Mouse (Mus musculus): Measurements from ENCODE around the gene Acsf3. TPM values are rescaled to one million over a fixed set of nuclear protein-coding genes. Genes with fewer than 3 reads are reported as not detected.

The Acsf3 gene
- polyA plus RNA-seq, 1 experiment from 2014 or later: 14.7 TPM

- H3K9ac ChIP-seq (ENCODE audit: low read length): no peak overlapping the region
- ATAC-seq (ENCODE audit: low FRiP score, low TSS enrichment) (no peak), DNase-seq (ENCODE audit: low spot score) (no peak)
- H3K27ac ChIP-seq (replicated peaks): no peak overlapping the region
- H3K27me3 ChIP-seq (ENCODE audit: control insufficient read depth, insufficient read depth, low read length): no peaks in the 10 kb centered on the region
- 77% methylated on average over 4 of the region's 4 CpGs for WGBS
- no peak overlapping the region for H3K4me3 ChIP-seq (ENCODE audit: low read depth, low read length)
- no peaks in the 10 kb centered on the region; the same call in 1 of the 2 replicates for H3K36me3 ChIP-seq (ENCODE audit: control insufficient read depth, insufficient read depth, low read length)
- no peaks in the 10 kb centered on the region for H3K9me3 ChIP-seq (ENCODE audit: control insufficient read depth, low read length)
- no peaks in the 10 kb centered on the region for H3K4me1 ChIP-seq (replicated peaks; ENCODE audit: control insufficient read depth, insufficient read depth)
- no peak overlapping the region for H3K4me2 ChIP-seq (replicated peaks; ENCODE audit: low read depth)
- TF ChIP-seq CTCF (IDR thresholded peaks at IDR 0.05; ENCODE audit: low read depth) (no peak), EP300 (optimal IDR thresholded peaks at IDR 0.05) (no peak)
Measured at GRCm38 (mm10) chr8:122807907-122808306, 32.6 kb downstream of the Acsf3 start.

GRCm38 (mm10) chr8:122810376-122810775 is 35.1 kb downstream of the Acsf3 start:
- H3K4me2 ChIP-seq (replicated peaks; ENCODE audit: low read depth): no peak overlapping the region
- no peaks in the 10 kb centered on the region for H3K9me3 ChIP-seq (ENCODE audit: control insufficient read depth, low read length)
- H3K27ac ChIP-seq (replicated peaks): no peak overlapping the region
- no peaks in the 10 kb centered on the region for H3K4me1 ChIP-seq (replicated peaks; ENCODE audit: control insufficient read depth, insufficient read depth)
- 67% methylated on average over 8 of the region's 8 CpGs for WGBS
- H3K36me3 ChIP-seq (ENCODE audit: control insufficient read depth, insufficient read depth, low read length): peaks cover 6% of the 10 kb centered on the region; the same call in 1 of the 2 replicates
- no peak for ATAC-seq (ENCODE audit: low FRiP score, low TSS enrichment)
- H3K9ac ChIP-seq (ENCODE audit: low read length): no peak overlapping the region
- no peak overlapping the region for H3K4me3 ChIP-seq (ENCODE audit: low read depth, low read length)
- DNase-seq (ENCODE audit: low spot score): no peak
- TF ChIP-seq CTCF (IDR thresholded peaks at IDR 0.05; ENCODE audit: low read depth) (no peak), EP300 (optimal IDR thresholded peaks at IDR 0.05) (no peak)
- H3K27me3 ChIP-seq (ENCODE audit: control insufficient read depth, insufficient read depth, low read length): no peaks in the 10 kb centered on the region

- Histone ChIP-seq H3K36me3 (ENCODE audit: control insufficient read depth, insufficient read depth, low read length) (peaks cover 6% of the 10 kb centered on the region; the same call in 1 of the 2 replicates), H3K27ac (replicated peaks) (no peak overlapping the region), H3K4me1 (replicated peaks; ENCODE audit: control insufficient read depth, insufficient read depth) (no peaks in the 10 kb centered on the region), H3K27me3 (ENCODE audit: control insufficient read depth, insufficient read depth, low read length) (no peaks in the 10 kb centered on the region), H3K4me3 (ENCODE audit: low read depth, low read length) (no peak overlapping the region), H3K9me3 (ENCODE audit: control insufficient read depth, low read length) (no peaks in the 10 kb centered on the region), H3K4me2 (replicated peaks; ENCODE audit: low read depth) (no peak overlapping the region), H3K9ac (ENCODE audit: low read length) (no peak overlapping the region)
- DNase-seq (ENCODE audit: low spot score) (no peak), ATAC-seq (ENCODE audit: low FRiP score, low TSS enrichment) (no peak; the same call in 1 of the 2 replicates)
- WGBS: 57% methylated on average over 16 of the region's 16 CpGs
- TF ChIP-seq EP300 (optimal IDR thresholded peaks at IDR 0.05): no peak
- TF ChIP-seq CTCF (IDR thresholded peaks at IDR 0.05; ENCODE audit: low read depth): no peak
Measured at GRCm38 (mm10) chr8:122811870-122812494, 36.7 kb downstream of the Acsf3 start.

GRCm38 (mm10) chr8:122812610-122813250 is 37.4 kb downstream of the Acsf3 start:
- Histone ChIP-seq H3K27me3 (ENCODE audit: control insufficient read depth, insufficient read depth, low read length) (no peaks in the 10 kb centered on the region), H3K4me1 (replicated peaks; ENCODE audit: control insufficient read depth, insufficient read depth) (no peaks in the 10 kb centered on the region), H3K4me3 (ENCODE audit: low read depth, low read length) (no peak overlapping the region), H3K9me3 (ENCODE audit: control insufficient read depth, low read length) (no peaks in the 10 kb centered on the region), H3K4me2 (replicated peaks; ENCODE audit: low read depth) (no peak overlapping the region), H3K9ac (ENCODE audit: low read length) (no peak overlapping the region), H3K36me3 (ENCODE audit: control insufficient read depth, insufficient read depth, low read length) (peaks cover 6% of the 10 kb centered on the region; the same call in 1 of the 2 replicates), H3K27ac (replicated peaks) (no peak overlapping the region)
- ATAC-seq (ENCODE audit: low FRiP score, low TSS enrichment) (no peak), DNase-seq (ENCODE audit: low spot score) (no peak)
- TF ChIP-seq EP300 (optimal IDR thresholded peaks at IDR 0.05) (no peak), CTCF (IDR thresholded peaks at IDR 0.05; ENCODE audit: low read depth) (peak; percentile 56)
- WGBS: 77% methylated on average over 14 of the region's 14 CpGs

GRCm38 (mm10) chr8:122814608-122815007 is 39.3 kb downstream of the Acsf3 start:
- peaks cover 6% of the 10 kb centered on the region; the same call in 1 of the 2 replicates for H3K36me3 ChIP-seq (ENCODE audit: control insufficient read depth, insufficient read depth, low read length)
- 56% methylated on average over 7 of the region's 7 CpGs for WGBS
- no peak overlapping the region for H3K9ac ChIP-seq (ENCODE audit: low read length)
- TF ChIP-seq CTCF (IDR thresholded peaks at IDR 0.05; ENCODE audit: low read depth) (no peak), EP300 (optimal IDR thresholded peaks at IDR 0.05) (no peak)
- H3K4me3 ChIP-seq (ENCODE audit: low read depth, low read length): no peak overlapping the region
- no peaks in the 10 kb centered on the region for H3K4me1 ChIP-seq (replicated peaks; ENCODE audit: control insufficient read depth, insufficient read depth)
- DNase-seq (ENCODE audit: low spot score) (no peak), ATAC-seq (ENCODE audit: low FRiP score, low TSS enrichment) (no peak)
- no peaks in the 10 kb centered on the region for H3K9me3 ChIP-seq (ENCODE audit: control insufficient read depth, low read length)
- no peak overlapping the region for H3K4me2 ChIP-seq (replicated peaks; ENCODE audit: low read depth)
- no peak overlapping the region for H3K27ac ChIP-seq (replicated peaks)
- H3K27me3 ChIP-seq (ENCODE audit: control insufficient read depth, insufficient read depth, low read length): no peaks in the 10 kb centered on the region

- Histone ChIP-seq H3K27me3 (ENCODE audit: control insufficient read depth, insufficient read depth, low read length) (no peaks in the 10 kb centered on the region), H3K9ac (ENCODE audit: low read length) (no peak overlapping the region), H3K27ac (replicated peaks) (no peak overlapping the region), H3K36me3 (ENCODE audit: control insufficient read depth, insufficient read depth, low read length) (peaks cover 6% of the 10 kb centered on the region; the same call in 1 of the 2 replicates), H3K4me1 (replicated peaks; ENCODE audit: control insufficient read depth, insufficient read depth) (no peaks in the 10 kb centered on the region), H3K9me3 (ENCODE audit: control insufficient read depth, low read length) (no peaks in the 10 kb centered on the region), H3K4me3 (ENCODE audit: low read depth, low read length) (no peak overlapping the region), H3K4me2 (replicated peaks; ENCODE audit: low read depth) (no peak overlapping the region)
- ATAC-seq (ENCODE audit: low FRiP score, low TSS enrichment) (no peak), DNase-seq (ENCODE audit: low spot score) (no peak)
- TF ChIP-seq CTCF (IDR thresholded peaks at IDR 0.05; ENCODE audit: low read depth) (no peak), EP300 (optimal IDR thresholded peaks at IDR 0.05) (no peak)
- 91% methylated on average over 6 of the region's 6 CpGs for WGBS
Measured at GRCm38 (mm10) chr8:122816965-122817364, 41.7 kb downstream of the Acsf3 start.
